Mouse (Mus musculus) mesoderm, embryonic 11.5 days (tissue): ENCODE results near the gene Klhdc8a.
A peak's percentile ranks its signal among the peaks of the same experiment; 100 is the strongest.

Experiments used
- DNase-seq: peaks from one replicate; pipeline ENCODE4 v3.0.0-alpha.2; 2012; ENCODE audit warnings: low read depth, low spot score

Gene Klhdc8a

GRCm38 (mm10) chr1:132290921-132291675 is 7.3 kb upstream of the Klhdc8a start:
- DNase-seq = no peak

DNA sequence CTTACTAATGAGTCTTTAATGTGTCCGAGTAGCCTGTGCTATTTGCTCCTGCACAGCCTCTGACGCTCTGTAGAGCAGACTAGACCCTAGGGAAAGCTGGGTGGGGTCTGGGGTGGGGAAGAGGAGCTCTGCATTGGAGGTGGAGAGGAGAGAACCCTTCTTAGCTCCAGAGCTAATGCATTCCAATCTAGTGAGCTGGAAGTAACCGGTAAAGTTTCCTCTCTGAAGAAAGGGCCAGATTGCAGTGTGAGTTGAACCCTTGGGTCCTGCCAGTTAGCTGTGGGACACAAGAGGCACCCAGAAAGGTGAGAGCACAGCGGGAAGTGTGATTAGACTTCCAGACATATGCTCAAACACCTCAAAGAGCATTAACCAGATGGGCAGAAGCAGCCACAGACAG is 6.7 kb upstream of the Klhdc8a start:
- DNase-seq = no peak

DNA sequence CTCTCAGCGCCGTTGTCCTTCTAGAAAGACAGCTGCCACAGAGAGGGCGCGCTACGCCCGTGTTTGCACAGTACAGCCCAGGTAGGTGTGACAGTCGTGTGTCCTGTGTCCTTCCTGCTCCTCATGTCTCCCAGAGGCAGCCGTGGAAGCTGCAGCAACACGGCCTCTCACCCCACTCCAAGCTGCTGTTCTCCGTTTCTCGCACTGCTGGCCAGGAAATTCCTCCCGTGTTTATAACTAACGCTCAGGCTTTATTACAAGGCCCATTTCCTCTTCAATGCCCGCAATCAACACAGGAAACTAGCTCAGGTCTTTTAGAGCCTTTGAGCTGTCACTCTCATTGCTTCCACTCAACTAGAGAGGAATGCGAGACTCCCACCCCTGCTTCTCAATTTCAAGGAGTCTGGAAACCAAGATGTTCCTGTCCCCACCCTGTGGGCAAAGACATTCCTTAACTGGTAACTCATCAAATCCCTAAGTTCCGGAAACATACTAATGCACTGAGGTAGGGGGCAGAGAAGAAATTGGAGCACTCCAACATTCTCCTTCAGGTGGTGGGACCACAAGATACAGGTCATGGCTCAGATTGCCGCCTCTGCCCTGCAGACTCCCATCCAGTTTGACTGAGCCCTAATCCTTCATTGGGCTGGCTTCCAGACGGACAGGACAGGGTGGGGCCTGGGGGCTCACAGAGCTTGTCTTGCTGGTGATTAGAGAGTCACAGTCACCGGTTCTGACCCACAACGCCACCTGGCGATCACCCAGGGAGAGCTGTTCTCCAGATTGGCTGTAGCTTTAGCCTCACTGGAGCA is 5.9 kb upstream of the Klhdc8a start:
- no peak for DNase-seq

DNA sequence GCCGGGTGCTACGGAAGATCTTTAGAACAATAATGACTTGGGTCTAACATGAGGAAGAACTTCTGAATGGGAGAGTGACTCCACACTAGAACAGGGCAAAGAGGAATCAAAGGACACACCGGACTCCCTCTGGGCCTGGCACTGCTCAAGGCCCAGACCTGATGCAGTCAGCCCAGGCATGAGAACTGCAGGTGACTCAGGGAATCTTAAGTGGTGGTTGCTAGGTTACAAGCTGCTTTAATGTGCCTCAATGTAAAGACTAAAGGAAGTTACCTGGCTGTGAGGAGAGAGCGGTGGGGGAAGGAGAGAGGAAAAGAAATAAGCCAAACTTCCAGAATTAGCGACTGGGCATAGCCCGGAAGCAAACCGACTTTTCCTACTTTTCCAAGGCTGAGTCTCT is 2.9 kb upstream of the Klhdc8a start:
- DNase-seq = no peak

DNA sequence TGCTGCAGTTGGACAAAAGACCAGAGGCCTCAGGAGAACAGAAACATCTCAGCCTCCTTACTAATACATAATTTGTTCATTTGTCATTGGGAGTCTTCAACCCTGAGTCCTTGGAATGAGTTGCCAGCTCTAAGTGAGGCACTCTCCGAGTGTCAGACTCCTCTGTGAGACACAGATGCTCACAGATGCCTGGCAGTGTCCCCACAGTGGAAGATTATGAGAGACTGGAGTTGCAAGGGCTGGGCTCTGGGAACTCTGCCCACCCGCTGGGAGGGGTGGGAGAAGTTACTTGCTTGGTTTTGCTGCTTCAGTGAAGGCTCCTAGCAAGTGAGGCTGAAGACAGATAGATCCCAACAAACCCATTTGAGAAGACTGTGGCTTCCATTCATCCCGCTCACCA is 2.4 kb upstream of the Klhdc8a start:
- no peak for DNase-seq

DNA sequence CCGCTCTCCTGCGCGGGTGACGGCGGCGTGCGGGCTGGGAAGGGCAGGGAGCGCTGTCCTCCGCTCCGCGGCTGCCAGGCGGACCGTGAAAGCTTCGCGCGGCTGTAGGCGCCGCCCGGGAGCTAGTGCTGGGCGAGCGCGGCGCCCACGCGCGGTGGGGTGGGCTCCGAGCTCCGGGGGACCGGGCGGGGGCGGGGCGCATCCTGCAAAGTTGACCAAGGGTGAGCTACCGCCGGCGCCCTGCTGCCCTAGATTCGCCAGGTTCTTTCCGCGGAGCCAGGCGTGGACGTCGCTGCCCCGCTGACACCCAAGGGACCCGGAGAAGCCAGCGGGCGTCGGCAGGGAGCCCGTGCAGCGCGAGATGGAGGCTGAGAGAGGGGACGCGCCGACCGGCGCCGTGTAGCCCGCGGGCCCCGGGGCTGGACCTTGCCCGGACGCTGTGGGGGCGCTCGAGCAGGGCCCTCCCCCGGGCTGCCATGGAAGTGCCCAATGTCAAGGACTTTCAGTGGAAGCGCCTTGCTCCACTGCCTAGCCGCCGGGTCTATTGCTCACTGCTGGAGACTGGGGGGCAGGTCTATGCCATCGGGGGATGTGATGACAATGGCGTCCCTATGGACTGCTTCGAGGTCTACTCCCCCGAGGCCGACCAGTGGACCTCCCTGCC is 507 bp downstream of the Klhdc8a start:
- DNase-seq = no peak

DNA sequence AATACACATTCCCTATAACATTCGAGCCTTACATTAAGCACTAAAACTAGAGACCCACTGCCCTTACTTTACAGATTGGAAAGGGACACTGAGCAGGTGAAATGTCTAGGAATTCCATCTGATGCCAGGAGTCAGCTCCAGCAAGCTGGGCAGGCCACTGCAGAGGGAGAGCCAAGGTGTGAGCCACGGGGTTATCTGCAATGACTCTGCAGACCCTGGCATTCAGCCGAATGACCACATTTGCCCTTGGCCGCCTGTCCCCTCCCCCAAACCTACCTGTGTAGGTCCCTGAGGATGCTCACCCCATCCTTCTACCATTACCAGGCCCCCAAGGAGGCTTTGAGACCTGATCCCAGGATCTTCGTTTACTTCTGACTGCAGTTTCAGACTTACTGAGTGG is 1.3 kb downstream of the Klhdc8a start:
- no peak for DNase-seq

DNA sequence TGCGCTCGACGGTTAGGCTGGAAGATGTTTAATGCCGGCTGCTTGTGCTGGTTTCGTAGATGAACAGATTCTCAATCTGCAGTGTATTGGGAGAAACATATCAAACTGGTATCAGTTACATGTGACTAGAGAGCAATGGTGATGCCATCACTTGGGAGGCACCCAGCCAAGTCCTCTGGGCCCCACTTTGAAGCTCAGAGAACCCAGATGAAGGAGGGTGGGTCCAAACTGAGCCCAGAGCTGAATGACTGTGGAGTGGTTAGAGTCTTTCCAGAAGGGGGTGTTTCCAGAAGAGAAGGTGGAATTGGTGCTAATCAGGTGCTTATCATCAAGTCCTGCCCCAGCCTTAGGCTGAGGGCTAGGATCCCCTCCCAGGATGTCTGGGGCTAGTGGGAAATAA is 2.8 kb downstream of the Klhdc8a start:
- DNase-seq = no peak

- no peak for DNase-seq
Measured at GRCm38 (mm10) chr1:132302341-132302866, 4.0 kb downstream of the Klhdc8a start.

GRCm38 (mm10) chr1:132304618-132305214 is 6.3 kb downstream of the Klhdc8a start:
- DNase-seq = no peak

GRCm38 (mm10) chr1:132306160-132306559 is 7.7 kb downstream of the Klhdc8a start:
- no peak for DNase-seq

- peak; percentile 45 for DNase-seq
Measured at GRCm38 (mm10) chr1:132306808-132307207, 8.4 kb downstream of the Klhdc8a start.

- DNase-seq = no peak
Measured at GRCm38 (mm10) chr1:132307962-132308361, 9.5 kb downstream of the Klhdc8a start.

DNA sequence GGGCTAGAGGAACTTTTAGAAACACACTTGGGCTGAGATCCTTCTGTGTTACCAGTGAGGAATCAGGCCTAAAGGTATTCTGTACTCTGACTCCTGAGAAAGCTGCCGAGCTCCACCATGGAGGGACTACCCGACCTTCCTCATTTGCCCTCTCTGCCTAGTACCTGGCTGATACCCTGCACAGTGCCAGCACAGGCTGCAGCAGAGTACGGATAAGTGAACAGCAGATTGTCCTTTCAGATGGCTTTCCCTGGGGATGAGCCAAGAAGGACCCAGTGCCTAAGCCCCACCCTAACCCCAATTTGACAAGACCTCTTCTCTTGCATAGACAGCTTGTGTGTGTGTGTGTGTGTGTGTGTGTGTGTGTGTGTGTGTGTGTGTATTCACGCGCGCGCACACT is 10.2 kb downstream of the Klhdc8a start:
- no peak for DNase-seq

DNA sequence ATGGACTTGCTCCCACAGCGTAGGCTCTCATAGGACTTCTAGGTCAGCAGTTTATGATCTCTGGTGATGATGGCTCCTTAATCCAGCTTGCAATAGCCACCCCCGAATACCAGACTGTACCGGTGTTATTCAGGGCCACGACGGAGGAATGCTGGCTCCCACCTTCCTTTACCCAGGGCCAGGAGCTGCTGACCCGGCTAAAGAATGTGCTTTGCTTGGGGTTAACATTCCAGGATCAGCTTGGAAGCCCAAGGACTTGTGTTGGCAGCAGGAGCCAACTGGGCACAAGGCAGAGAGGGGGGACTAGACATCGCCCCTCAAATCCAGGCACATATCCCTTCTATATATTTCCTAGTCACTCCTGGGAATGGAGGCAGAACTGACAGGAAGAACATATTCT is 12.3 kb downstream of the Klhdc8a start:
- no peak for DNase-seq

- DNase-seq = no peak
Measured at GRCm38 (mm10) chr1:132311174-132311859, 12.9 kb downstream of the Klhdc8a start.

DNA sequence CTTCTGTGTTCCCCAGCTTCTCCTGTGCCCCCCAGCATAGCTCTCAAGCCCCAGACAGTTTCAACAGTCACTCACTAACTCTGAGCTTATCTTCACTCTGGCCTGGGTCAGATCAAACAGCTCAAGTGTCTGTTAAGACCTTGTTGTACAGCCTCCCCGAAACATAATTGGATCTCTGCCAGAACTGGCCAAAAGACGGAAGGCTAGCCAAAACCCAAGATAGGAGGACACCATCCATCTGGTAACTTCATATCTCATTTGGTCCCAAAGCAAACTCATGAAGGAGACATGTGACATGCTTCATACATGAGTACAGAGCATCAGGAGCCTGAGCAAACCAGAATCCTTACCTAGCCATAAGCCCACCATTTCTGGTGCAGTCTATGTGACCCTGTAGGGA is 13.6 kb downstream of the Klhdc8a start:
- DNase-seq = no peak

DNA sequence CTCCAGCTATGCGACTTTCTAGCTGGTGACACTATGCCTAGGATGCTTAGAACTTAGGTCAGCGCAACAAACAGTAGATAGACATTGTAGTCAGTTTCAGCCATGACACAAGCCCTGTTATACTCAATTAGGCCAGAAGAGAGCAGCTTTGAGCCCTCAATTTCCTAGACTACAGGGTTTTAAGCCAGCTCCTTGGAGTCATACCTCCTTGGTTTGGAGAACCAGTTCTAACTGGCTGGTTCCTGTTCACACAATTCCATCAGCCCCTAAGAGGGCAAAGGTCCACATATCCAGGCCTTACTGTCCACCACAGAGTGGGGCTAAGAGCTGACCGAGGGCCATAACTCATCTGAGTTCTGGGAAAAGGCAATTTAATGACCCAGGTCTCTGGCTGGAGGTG is 14.3 kb downstream of the Klhdc8a start:
- DNase-seq = peak; percentile 75

DNA sequence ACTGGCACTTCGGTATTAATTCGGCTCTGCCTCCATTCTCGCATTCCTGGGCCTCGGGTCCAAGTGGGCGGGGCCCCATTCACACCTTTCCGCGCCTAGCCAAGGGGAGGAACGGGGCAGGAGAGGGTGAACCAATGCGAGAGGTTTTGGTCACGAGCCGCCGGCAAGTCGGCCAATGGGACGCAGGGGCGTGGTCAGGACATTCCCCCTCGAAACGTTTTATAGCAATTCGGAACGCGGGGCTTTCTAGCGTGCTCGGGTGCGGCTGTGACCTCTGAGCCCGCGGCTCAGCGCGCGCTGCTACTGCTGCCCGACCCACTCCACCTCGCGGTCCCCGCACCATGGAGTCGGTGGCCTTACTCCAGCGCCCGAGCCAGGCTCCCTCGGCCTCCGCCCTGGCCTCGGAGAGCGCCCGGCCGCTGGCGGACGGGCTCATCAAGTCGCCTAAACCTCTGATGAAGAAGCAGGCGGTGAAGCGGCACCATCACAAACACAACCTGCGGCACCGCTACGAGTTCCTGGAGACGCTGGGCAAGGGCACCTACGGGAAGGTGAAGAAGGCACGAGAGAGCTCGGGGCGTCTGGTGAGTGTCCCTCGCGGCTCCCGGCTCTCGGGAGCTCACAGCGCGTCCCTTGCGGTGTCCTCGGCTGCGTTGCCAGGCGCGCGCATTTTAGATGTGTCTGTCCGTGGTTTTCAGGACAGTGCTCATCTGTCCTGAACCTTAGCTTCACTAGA is 17.6 kb downstream of the Klhdc8a start, which contains the start of gene Nuak2:
Gene Nuak2, plus strand, starts transcription at position 238 of the 736 bp plus-strand sequence.
- peak; percentile 90 for DNase-seq

DNA sequence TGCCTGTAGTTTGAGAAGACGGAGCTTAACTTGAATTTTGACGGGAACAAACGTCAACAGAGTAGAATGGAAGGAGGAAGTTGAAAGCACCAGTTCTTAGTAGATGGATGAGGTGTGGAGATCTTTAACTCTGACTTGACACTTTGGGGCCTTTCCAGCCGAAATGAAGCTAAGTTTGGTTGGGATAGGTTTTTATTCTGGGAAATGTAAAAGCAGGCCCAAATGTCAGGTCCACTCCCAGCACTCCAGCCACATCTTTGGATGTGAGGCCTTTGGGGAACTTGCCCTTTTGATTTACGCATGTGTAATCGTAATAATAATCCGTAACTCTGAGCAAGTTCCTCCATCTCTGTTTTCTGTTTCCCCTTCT is 18.2 kb downstream of the Klhdc8a start:
- DNase-seq = no peak

DNA sequence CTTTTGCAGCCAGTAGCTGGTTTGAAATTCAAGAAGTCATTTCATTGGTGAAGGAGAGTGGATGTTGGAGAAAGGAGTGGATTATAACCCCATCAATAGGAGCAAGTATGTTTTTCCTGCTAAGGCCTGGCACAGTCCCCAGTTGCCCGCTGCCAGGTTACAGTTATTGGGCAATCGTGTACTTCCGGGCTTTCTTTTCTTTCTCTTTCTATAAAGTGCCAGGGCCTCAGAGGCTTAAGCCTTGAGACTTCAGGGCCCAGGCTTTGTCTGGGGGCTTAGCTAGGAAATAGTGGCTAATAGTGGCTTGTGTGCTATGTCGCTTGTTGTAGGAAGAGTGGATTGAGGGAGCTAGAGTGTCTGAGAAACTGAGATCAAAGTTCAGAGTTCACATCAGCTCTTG is 19.0 kb downstream of the Klhdc8a start:
- no peak for DNase-seq
